Mouse (Mus musculus): ENCODE results near the gene Dmrt2. TPM values are rescaled to one million over a fixed set of nuclear protein-coding genes. Genes with fewer than 3 reads are reported as not detected.

Dmrt2 gene
- total RNA-seq, 2 experiments from 2014 or later, result 1.5 to 2.0 TPM

DNA sequence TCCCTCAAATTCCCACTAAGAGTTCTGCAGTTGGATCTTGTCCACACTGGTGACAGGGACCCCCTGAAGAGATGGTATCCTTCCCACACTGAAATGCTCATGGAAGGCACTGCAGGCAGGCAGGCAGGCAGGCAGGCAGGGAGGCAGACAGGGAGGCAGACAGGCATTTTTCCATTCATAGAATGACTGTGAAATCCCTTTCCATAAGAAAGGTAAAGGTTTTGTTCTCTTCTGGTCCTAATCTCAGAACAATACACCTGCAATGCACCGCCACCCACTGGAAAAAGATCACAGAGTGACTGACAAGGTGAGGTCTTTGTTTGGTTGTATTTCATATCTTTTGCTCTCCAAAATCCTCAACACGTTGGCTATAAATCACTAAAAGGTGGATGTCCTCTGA, 42.7 kb downstream of the Dmrt2 start:
- Histone ChIP-seq H3K4me3 (no peak overlapping the region), H3K27ac (no peak overlapping the region)
- TF ChIP-seq CTCF (IDR thresholded peaks at IDR 0.05), result no peak
- intact Hi-C loops (cut with DNase I), result loop anchor here (5.0 kb wide), 1 partner anchor 477 kb away; no protein-coding TSS in a partner anchor
- DNase-seq (ENCODE audit: extremely low spot score in 1 of 2, low spot score in 2 of 2), result no peak

DNA sequence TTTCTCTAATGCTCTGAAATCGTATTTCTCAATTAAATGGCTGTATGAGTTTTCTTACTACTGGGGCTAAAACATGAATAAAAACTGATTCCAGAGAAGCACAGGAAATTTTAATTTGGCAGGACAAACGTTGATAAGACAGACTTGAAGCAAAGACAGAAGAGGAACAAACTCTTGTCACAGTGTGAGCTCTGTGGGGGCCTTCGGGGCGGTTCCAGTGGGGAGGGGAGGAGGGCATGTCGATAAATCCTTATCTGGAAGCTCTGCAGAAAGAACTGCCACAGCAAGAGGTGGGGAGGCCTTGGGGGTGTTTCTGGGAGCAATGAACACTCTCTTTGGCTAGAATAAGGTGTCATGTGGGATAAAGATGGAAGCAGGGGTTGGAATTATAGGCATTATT, 50.4 kb downstream of the Dmrt2 start:
- TF ChIP-seq CTCF (IDR thresholded peaks at IDR 0.05), result no peak
- DNase-seq (ENCODE audit: extremely low spot score in 1 of 2, low spot score in 2 of 2), result no peak

More for the DNA sequence above, 50.4 kb downstream of the Dmrt2 start:
- intact Hi-C loops (cut with DNase I), result no loop called here
- H3K27ac ChIP-seq, result no peak overlapping the region
- H3K4me3 ChIP-seq, result no peak overlapping the region

Other genes with a start within 250 kb of the Dmrt2 start
- not detected for gene Dmrt1, start 166.8 kb upstream of the Dmrt2 start, total RNA-seq (2021)
- under 1 TPM in 1 of 2 experiments, not detected in 1; 0.14 TPM for gene Dmrt3, start 62.1 kb upstream of the Dmrt2 start, total RNA-seq (2021)

Data from left cerebral cortex, adult 2 months (tissue).